Mouse (Mus musculus): ENCODE results near the gene Prkd2. TPM values are rescaled to one million over a fixed set of nuclear protein-coding genes. Genes with fewer than 3 reads are reported as not detected.

Gene Prkd2
- polyA plus RNA-seq, 1 experiment from 2014 or later, result 12.6 TPM

DNA sequence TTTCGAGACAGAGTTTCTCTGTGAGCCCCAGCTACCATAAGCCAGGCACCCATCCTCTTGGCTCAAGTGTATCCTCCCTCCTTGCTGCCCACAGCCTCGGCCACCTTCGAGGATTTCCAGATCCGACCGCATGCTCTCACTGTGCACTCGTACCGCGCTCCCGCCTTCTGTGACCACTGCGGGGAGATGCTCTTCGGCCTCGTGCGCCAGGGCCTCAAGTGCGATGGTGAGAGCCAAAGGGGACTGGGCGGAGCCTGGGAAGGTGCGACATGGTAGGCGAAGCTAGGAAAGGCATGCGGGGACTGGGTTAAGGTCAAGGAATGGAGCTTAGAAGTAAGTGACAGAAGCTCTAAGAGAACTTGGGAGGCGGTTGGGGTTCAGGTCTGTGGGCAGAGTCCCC, 4.8 kb downstream of the Prkd2 start:
- 90% methylated on average over 19 of the region's 19 CpGs for WGBS
- peaks cover 57% of the 10 kb centered on the region for H3K36me3 ChIP-seq

DNA sequence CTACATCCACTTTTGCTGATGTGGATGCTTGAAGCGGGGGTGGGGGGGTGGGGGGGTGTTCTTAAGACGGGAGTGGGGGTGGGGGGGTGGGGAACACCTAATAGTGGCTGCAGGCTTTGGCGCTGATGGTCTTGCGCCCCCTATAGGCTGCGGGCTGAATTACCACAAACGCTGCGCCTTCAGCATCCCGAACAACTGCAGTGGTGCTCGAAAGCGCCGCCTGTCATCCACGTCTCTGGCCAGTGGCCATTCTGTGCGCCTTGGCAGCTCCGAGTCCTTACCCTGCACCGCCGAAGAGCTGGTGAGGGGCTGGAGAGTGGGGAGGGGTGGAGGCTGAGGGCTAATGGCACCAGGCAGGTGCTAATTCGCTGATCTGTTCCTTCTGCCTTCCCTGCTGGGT, 5.9 kb downstream of the Prkd2 start:
- 18% methylated on average over 17 of the region's 17 CpGs for WGBS
- no peak overlapping the region for H3K27ac ChIP-seq
- no peak overlapping the region for H3K4me3 ChIP-seq
- peaks cover 29% of the 10 kb centered on the region for H3K4me1 ChIP-seq (replicated peaks)
- peak; percentile 56 for DNase-seq (ENCODE audit: low spot score)
- H3K27me3 ChIP-seq (ENCODE audit: insufficient read depth, poor library complexity, severe bottlenecking), result peaks cover 12% of the 10 kb centered on the region; the same call in 1 of the 2 replicates
- peaks cover 66% of the 10 kb centered on the region for H3K36me3 ChIP-seq
- H3K9me3 ChIP-seq, result no peaks in the 10 kb centered on the region

More for the DNA sequence above, 4.8 kb downstream of the Prkd2 start:
- H3K9me3 ChIP-seq, result no peaks in the 10 kb centered on the region
- no peak overlapping the region for H3K27ac ChIP-seq
- H3K4me1 ChIP-seq (replicated peaks), result peaks cover 38% of the 10 kb centered on the region
- DNase-seq (ENCODE audit: low spot score), result no peak
- no peak overlapping the region for H3K4me3 ChIP-seq
- peaks cover 12% of the 10 kb centered on the region; the same call in 1 of the 2 replicates for H3K27me3 ChIP-seq (ENCODE audit: insufficient read depth, poor library complexity, severe bottlenecking)

DNA sequence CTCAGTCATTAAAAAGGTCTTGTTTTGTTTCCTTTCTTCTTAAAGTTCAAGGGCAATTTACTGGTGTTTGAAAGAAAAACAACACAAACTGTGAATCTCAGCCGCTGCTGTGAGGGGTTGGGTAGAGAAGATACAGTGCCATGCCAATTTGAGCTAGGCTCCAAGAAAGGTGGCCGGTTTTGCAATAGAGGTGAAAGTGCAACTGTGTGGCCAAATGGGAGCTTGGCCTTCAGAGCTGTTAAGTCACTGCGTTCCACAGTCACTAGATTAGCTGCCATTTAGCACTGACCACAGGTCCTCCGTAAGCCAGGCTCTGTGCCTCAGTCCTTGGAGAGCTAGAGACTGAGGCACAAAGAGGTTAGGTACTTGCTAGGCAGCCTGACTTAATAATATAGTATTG, 8.9 kb downstream of the Prkd2 start:
- H3K4me3 ChIP-seq, result no peak overlapping the region
- 93% methylated on average over 4 of the region's 4 CpGs for WGBS
- H3K4me1 ChIP-seq (replicated peaks), result peaks cover 4% of the 10 kb centered on the region
- H3K27ac ChIP-seq, result no peak overlapping the region
- no peaks in the 10 kb centered on the region for H3K27me3 ChIP-seq (ENCODE audit: insufficient read depth, poor library complexity, severe bottlenecking)
- H3K9me3 ChIP-seq, result no peaks in the 10 kb centered on the region
- H3K36me3 ChIP-seq, result peaks cover 90% of the 10 kb centered on the region
- no peak for DNase-seq (ENCODE audit: low spot score)

- H3K36me3 ChIP-seq, result peaks cover 96% of the 10 kb centered on the region
- no peak for DNase-seq (ENCODE audit: low spot score)
- H3K4me1 ChIP-seq (replicated peaks), result peaks cover 4% of the 10 kb centered on the region
- H3K9me3 ChIP-seq, result no peaks in the 10 kb centered on the region
- 87% methylated on average over 14 of the region's 14 CpGs for WGBS
- H3K27ac ChIP-seq, result no peak overlapping the region
- H3K27me3 ChIP-seq (ENCODE audit: insufficient read depth, poor library complexity, severe bottlenecking), result no peaks in the 10 kb centered on the region
- no peak overlapping the region for H3K4me3 ChIP-seq
These were observed 10.7 kb downstream of the Prkd2 start for GRCm38 (mm10) chr7:16853302-16853831.

GRCm38 (mm10) chr7:16858336-16858735, 15.6 kb downstream of the Prkd2 start:
- peak; percentile 49 for DNase-seq (ENCODE audit: low spot score)
- no peak overlapping the region for H3K4me3 ChIP-seq
- H3K27ac ChIP-seq, result no peak overlapping the region
- no peaks in the 10 kb centered on the region for H3K9me3 ChIP-seq
- WGBS, result 21% methylated on average over 17 of the region's 17 CpGs
- no peaks in the 10 kb centered on the region for H3K27me3 ChIP-seq (ENCODE audit: insufficient read depth, poor library complexity, severe bottlenecking)
- no peaks in the 10 kb centered on the region for H3K4me1 ChIP-seq (replicated peaks)
- peaks cover 80% of the 10 kb centered on the region for H3K36me3 ChIP-seq

DNA sequence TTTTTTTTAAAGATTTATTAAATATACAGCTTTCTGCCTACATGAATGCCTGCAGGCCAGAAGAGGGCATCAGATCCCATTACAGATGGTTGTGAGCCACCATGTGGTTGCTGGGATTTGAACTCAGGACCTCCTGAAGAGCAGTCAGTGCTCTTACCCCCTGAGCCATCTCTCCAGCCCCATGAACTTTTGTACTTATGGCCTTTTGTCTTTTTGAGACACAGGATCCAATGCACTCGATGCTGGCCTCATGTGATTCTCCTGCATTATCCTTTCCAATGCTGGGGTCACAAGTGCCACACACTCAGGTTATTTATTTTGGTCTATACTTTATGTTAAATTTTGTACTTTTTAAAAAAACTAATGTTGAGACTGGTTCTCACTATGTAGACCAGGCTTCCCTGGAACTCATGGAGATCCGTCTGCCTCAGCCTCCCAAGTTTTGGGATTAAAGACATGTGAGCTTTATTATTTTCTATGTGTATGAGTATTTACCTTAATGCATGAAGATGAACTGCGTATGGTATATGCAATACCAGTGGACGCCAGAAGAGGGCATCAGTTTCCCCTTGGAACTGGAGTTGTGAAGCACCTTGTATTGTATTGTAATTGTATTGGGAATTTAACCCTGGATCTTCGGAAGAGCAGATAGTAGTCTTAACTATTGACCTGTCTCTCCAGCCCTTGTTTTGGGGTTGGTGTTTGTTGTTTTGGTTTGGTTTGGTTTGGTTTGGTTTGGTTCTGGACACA, 17.4 kb downstream of the Prkd2 start:
- 34% methylated on average over 5 of the region's 5 CpGs for WGBS
- no peaks in the 10 kb centered on the region for H3K4me1 ChIP-seq (replicated peaks)
- peak; percentile 63 for DNase-seq (ENCODE audit: low spot score)
- H3K27me3 ChIP-seq (ENCODE audit: insufficient read depth, poor library complexity, severe bottlenecking), result no peaks in the 10 kb centered on the region
- no peak overlapping the region for H3K4me3 ChIP-seq
- H3K9me3 ChIP-seq, result no peaks in the 10 kb centered on the region; the same call in 1 of the 2 replicates
- peaks cover 80% of the 10 kb centered on the region for H3K36me3 ChIP-seq
- H3K27ac ChIP-seq, result no peak overlapping the region

DNA sequence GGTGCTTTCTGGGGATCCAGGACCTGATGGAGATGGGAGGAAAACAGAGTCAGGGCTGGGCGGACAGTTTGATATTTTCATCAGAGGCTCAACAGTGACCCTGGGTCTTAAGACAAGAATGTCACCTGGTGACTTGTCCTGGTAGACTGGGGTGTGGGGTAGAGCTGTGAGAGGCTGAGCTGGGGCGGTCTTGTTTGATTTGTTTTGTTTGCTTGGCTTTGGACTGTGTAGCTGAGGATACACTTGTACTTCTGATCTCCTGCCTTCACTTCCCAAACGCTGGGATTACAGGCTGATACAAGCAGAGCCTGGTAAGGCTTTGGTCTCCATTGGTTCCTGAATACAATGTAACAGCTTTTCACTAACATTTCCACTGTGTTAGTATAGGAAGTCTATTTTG, 24.8 kb downstream of the Prkd2 start:
- H3K36me3 ChIP-seq, result peaks cover 61% of the 10 kb centered on the region
- 90% methylated on average over 3 of the region's 3 CpGs for WGBS
- no peak for DNase-seq (ENCODE audit: low spot score)
- H3K9me3 ChIP-seq, result no peaks in the 10 kb centered on the region; the same call in 1 of the 2 replicates
- no peak overlapping the region for H3K4me3 ChIP-seq
- no peak overlapping the region for H3K27ac ChIP-seq
- H3K27me3 ChIP-seq (ENCODE audit: insufficient read depth, poor library complexity, severe bottlenecking), result no peaks in the 10 kb centered on the region
- peaks cover 11% of the 10 kb centered on the region for H3K4me1 ChIP-seq (replicated peaks)

DNA sequence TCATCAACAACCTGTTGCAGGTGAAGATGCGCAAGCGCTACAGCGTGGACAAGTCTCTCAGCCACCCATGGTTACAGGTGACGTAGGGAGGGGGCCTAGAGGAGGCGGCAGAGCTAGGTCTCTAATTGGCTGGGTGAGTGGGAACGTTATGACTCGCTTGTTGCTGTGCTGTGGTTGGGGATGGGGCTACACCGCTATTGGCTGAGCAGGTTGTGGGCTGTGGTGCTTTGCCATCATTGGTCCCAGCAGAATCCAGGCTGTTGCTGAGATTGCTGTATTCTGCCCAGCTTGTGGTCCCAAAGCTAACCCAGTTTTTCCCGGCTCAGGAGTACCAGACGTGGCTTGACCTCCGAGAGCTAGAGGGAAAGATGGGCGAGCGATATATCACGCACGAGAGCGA, 26.8 kb downstream of the Prkd2 start:
- Histone ChIP-seq H3K4me3 (peak overlapping the region; percentile 42), H3K27me3 (ENCODE audit: insufficient read depth, poor library complexity, severe bottlenecking) (no peaks in the 10 kb centered on the region), H3K9me3 (no peaks in the 10 kb centered on the region; the same call in 1 of the 2 replicates), H3K4me1 (replicated peaks) (peaks cover 14% of the 10 kb centered on the region), H3K27ac (peak overlapping the region; percentile 71), H3K36me3 (peaks cover 41% of the 10 kb centered on the region)
- DNase-seq (ENCODE audit: low spot score), result peak; percentile 73
- WGBS, result 16% methylated on average over 16 of the region's 16 CpGs

- peaks cover 22% of the 10 kb centered on the region for H3K36me3 ChIP-seq
- H3K4me3 ChIP-seq, result no peak overlapping the region
- 84% methylated on average over 10 of the region's 10 CpGs for WGBS
- H3K4me1 ChIP-seq (replicated peaks), result peaks cover 30% of the 10 kb centered on the region
- no peak overlapping the region for H3K27ac ChIP-seq
- no peaks in the 10 kb centered on the region for H3K27me3 ChIP-seq (ENCODE audit: insufficient read depth, poor library complexity, severe bottlenecking)
- no peak for DNase-seq (ENCODE audit: low spot score)
- H3K9me3 ChIP-seq, result no peaks in the 10 kb centered on the region
These were observed 28.9 kb downstream of the Prkd2 start for GRCm38 (mm10) chr7:16871600-16871999.

DNA sequence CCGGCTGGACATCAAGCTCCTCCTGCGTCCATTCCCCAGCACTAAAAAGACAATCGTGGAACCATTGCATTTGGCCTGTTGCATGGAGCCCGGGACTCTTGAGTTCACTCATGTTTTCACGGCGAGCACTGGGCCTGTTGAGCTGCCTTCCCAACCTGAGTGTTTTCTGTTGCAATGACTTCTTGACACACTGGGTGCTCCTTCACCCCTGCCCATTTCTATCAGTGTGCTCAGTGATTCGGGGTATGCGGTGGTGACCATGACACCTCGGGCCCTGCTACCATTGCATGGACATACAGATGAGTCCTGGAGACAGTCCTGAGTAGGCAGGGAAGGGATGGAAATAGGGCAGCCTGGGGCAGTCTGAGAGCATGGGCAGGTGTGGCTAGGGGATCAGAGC, 29.8 kb downstream of the Prkd2 start:
- no peak overlapping the region for H3K4me3 ChIP-seq
- H3K4me1 ChIP-seq (replicated peaks), result peaks cover 38% of the 10 kb centered on the region
- no peaks in the 10 kb centered on the region for H3K9me3 ChIP-seq
- no peaks in the 10 kb centered on the region for H3K27me3 ChIP-seq (ENCODE audit: insufficient read depth, poor library complexity, severe bottlenecking)
- peaks cover 14% of the 10 kb centered on the region for H3K36me3 ChIP-seq
- 94% methylated on average over 9 of the region's 9 CpGs for WGBS
- H3K27ac ChIP-seq, result no peak overlapping the region
- no peak for DNase-seq (ENCODE audit: low spot score)

GRCm38 (mm10) chr7:16873392-16873791, 30.7 kb downstream of the Prkd2 start:
- 94% methylated on average over 4 of the region's 4 CpGs for WGBS
- no peak for DNase-seq (ENCODE audit: low spot score)
- no peak overlapping the region for H3K27ac ChIP-seq
- peaks cover 20% of the 10 kb centered on the region for H3K36me3 ChIP-seq
- peaks cover 44% of the 10 kb centered on the region for H3K4me1 ChIP-seq (replicated peaks)
- no peak overlapping the region for H3K4me3 ChIP-seq
- no peaks in the 10 kb centered on the region for H3K9me3 ChIP-seq
- H3K27me3 ChIP-seq (ENCODE audit: insufficient read depth, poor library complexity, severe bottlenecking), result no peaks in the 10 kb centered on the region

- WGBS, result 5% methylated on average over 17 of the region's 17 CpGs
- H3K9me3 ChIP-seq, result no peaks in the 10 kb centered on the region
- H3K27me3 ChIP-seq (ENCODE audit: insufficient read depth, poor library complexity, severe bottlenecking), result no peaks in the 10 kb centered on the region
- peak overlapping the region; percentile 93 for H3K27ac ChIP-seq
- peaks cover 28% of the 10 kb centered on the region for H3K36me3 ChIP-seq
- peak overlapping the region; percentile 82 for H3K4me3 ChIP-seq
- DNase-seq (ENCODE audit: low spot score), result peak; percentile 83
- H3K4me1 ChIP-seq (replicated peaks), result peaks cover 50% of the 10 kb centered on the region
These were observed 31.5 kb downstream of the Prkd2 start for GRCm38 (mm10) chr7:16874190-16874589.

- Histone ChIP-seq H3K27ac (peak overlapping the region; percentile 93), H3K4me1 (replicated peaks) (peaks cover 50% of the 10 kb centered on the region), H3K27me3 (ENCODE audit: insufficient read depth, poor library complexity, severe bottlenecking) (no peaks in the 10 kb centered on the region), H3K9me3 (no peaks in the 10 kb centered on the region), H3K4me3 (peak overlapping the region; percentile 82), H3K36me3 (peaks cover 29% of the 10 kb centered on the region)
- DNase-seq (ENCODE audit: low spot score), result peak; percentile 100
- WGBS, result under 1% methylated on average over 33 of the region's 33 CpGs
These were observed 32.1 kb downstream of the Prkd2 start for GRCm38 (mm10) chr7:16874756-16875309.

Data from hindbrain, embryonic 10.5 days (tissue).